Mouse (Mus musculus): ENCODE data around the gene Dvl2.
"Not testable (repeated sequence)": the region's sequence is repeated elsewhere in the genome, so short reads cannot be mapped to it uniquely, and the experiment has no call there.

The Dvl2 gene

GRCm38 (mm10) chr11:70012931-70013330, 12.5 kb downstream of the Dvl2 start:
- DNase-seq, result no peak

GRCm38 (mm10) chr11:70013408-70013807, 13.0 kb downstream of the Dvl2 start:
- no peak for DNase-seq

- DNase-seq, result no peak
Observed at GRCm38 (mm10) chr11:70014051-70014450, 13.7 kb downstream of the Dvl2 start.

- DNase-seq, result peak; percentile 90
Observed at GRCm38 (mm10) chr11:70014880-70015558, 14.6 kb downstream of the Dvl2 start, which contains the start of gene Acadvl. TSS of gene Acadvl (minus strand) at chr11:70015411.

GRCm38 (mm10) chr11:70015677-70016076, 15.3 kb downstream of the Dvl2 start:
- no peak for DNase-seq

- DNase-seq, result not testable (repeated sequence)
Observed at GRCm38 (mm10) chr11:70016177-70016576, 15.8 kb downstream of the Dvl2 start.

GRCm38 (mm10) chr11:70016669-70017068, 16.3 kb downstream of the Dvl2 start, which contains the start of gene Dlg4:
TSS of gene Dlg4 (plus strand) at chr11:70016942.
- DNase-seq, result no peak

GRCm38 (mm10) chr11:70017199-70017767, 16.9 kb downstream of the Dvl2 start:
- no peak for DNase-seq

GRCm38 (mm10) chr11:70018131-70018990, 18.0 kb downstream of the Dvl2 start:
- peak; percentile 78 for DNase-seq

- DNase-seq, result no peak
Observed at GRCm38 (mm10) chr11:70019495-70020021, 19.2 kb downstream of the Dvl2 start.

GRCm38 (mm10) chr11:70020022-70020631, 19.7 kb downstream of the Dvl2 start:
- peak; percentile 75 for DNase-seq

GRCm38 (mm10) chr11:70020731-70021263, 20.4 kb downstream of the Dvl2 start:
- DNase-seq, result peak; percentile 88

- DNase-seq, result peak; percentile 97
Observed at GRCm38 (mm10) chr11:70021264-70022132, 21.1 kb downstream of the Dvl2 start.

GRCm38 (mm10) chr11:70023481-70024150, 23.2 kb downstream of the Dvl2 start:
- DNase-seq, result peak; percentile 46

- DNase-seq, result peak; percentile 52
Observed at GRCm38 (mm10) chr11:70024151-70024514, 23.7 kb downstream of the Dvl2 start.

- peak; percentile 80 for DNase-seq
Observed at GRCm38 (mm10) chr11:70026689-70027088, 26.3 kb downstream of the Dvl2 start.

GRCm38 (mm10) chr11:70027397-70027796, 27.0 kb downstream of the Dvl2 start:
- DNase-seq, result peak; percentile 82

- peak; percentile 55 for DNase-seq
Observed at GRCm38 (mm10) chr11:70028401-70029129, 28.2 kb downstream of the Dvl2 start.

GRCm38 (mm10) chr11:70029130-70029801, 28.9 kb downstream of the Dvl2 start:
- DNase-seq, result peak; percentile 82
